Mouse (Mus musculus): ENCODE data around the gene Nfkbil1. TPM values are rescaled to one million over a fixed set of nuclear protein-coding genes. Genes with fewer than 3 reads are reported as not detected.

Gene Nfkbil1
- polyA plus RNA-seq, 2 experiments from 2014 or later, result 3.4 to 4.4 TPM

DNA sequence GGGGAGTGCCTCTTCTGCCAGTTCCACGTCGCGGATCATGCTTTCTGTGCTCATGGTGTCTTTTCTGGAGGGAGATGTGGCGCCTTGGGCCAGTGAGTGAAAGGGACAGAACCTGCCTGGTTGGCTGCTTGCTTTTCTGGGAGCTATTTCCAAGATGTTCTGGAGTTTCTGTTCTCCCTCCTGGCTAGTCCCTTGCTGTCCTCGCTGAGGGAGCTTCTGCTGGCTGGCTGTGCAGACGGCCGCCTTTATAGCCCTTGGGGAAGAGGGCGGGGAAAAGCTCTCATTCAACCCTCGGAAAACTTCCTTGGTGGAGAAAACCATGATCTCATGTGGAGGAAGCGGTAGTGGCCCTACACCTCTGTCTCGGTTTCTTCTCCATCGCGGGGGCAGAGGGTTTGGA, 33.8 kb downstream of the Nfkbil1 start, which contains the start of gene Tnf:
Gene Tnf (minus strand): TSS at position 221 of the 400 bp plus-strand sequence.
- ATAC-seq, result peak; percentile 6

DNA sequence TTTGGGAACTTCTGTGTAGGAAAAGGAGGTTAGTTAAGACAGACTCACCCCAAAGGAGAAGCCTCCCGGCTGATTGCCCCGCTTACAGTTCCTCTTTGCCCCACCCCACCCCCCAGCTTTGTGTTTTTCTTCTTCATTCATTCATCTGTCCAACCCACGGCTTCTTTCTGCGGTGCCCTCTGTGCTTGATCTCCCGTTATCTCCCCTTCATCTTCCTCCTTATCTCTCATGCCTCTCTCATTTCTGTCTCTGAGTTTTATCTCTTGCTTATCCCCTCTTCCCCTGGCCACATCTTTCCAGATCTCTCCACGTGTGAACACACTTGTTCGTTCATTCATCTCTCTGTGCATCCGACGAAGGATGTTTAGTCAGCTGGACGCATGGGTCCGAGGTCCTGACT, 34.5 kb downstream of the Nfkbil1 start:
- no peak for ATAC-seq

DNA sequence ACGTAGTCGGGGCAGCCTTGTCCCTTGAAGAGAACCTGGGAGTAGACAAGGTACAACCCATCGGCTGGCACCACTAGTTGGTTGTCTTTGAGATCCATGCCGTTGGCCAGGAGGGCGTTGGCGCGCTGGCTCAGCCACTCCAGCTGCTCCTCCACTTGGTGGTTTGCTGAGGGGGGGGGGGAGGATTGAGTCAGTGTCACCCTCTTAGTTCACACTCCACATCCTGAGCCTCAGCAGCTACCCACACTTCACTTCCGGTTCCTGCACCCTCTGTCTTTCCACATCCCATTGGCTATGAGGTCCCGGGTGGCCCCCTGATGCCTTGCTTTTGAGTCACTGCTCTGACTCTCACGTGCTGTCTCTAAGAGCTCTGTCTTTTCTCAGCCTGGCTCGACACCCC, 35.2 kb downstream of the Nfkbil1 start:
- peak; percentile 70 for ATAC-seq

DNA sequence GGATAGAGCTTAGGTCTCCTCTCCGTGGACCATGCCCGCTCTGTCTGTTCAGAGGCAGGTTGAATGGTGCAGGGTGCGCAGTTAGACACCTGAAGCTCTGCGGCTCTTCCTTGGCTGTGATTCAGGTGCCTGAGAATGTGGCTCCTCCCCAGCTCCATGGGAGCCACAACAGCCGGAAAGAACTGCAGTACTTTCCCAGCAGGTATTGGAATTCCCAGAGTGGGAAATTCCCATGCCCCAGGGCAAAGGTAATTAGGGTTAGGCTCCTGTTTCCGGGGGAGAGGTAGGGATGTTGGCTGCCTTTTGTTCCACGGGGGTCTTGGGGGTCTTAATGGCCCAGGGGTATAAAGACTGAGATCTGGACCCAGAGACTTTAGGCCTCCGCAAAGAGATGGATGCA, 36.6 kb downstream of the Nfkbil1 start:
- no peak for ATAC-seq

DNA sequence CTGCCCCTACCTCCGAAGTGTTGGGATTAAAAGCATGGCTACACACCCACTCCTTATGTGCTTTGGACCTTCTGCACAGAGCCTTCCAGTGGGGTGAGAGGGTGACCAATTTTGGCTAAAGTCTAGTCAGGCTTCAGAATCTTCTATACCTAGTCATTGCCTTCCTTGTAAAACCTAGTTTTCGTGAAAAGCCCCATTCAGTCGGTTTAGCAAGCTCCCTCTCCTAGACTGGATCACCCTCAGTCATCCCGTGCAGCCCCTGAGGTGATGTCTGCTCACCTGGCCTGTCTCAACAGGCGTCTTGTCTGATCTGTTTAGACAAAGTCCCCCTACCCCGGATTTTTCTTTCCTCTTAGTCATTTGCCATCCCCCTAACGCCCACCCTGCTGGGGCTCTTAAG, 37.6 kb downstream of the Nfkbil1 start:
- ATAC-seq, result no peak

DNA sequence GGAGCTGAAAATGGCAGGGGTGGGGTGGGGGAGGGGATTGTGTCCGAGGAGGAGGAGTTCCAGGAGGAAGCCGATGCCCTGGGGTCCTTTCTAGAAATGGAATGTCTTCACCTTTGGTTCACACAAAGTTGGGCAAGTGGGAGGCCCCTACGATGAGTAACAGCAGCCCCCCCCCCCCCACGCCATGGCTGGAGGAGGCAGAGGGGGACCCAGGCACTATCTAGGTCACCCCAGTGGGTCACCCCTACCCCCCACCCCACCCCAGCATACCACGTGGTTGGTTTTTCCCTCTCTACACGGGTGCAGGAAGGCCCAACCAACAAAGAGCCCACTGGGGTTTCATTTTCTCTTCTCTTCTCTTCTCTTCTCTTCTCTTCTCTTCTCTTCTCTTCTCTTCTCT, 38.5 kb downstream of the Nfkbil1 start:
- no peak for ATAC-seq

DNA sequence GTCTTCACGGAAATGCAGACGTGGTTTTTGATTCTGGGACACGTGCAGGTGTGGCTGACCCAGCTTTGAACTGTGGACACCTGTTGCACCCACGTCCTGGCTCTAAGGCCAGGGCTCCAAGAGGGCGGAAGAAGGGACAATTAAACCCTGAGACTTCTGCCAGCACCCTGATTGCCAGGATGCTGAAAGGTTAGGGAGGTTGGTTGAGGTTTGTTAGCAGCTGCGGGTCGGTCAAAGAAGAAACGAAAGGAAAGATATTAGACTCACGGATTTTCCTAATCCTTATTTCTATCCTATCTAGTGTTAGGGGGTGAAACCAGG, 39.3 kb downstream of the Nfkbil1 start:
- ATAC-seq, result no peak

DNA sequence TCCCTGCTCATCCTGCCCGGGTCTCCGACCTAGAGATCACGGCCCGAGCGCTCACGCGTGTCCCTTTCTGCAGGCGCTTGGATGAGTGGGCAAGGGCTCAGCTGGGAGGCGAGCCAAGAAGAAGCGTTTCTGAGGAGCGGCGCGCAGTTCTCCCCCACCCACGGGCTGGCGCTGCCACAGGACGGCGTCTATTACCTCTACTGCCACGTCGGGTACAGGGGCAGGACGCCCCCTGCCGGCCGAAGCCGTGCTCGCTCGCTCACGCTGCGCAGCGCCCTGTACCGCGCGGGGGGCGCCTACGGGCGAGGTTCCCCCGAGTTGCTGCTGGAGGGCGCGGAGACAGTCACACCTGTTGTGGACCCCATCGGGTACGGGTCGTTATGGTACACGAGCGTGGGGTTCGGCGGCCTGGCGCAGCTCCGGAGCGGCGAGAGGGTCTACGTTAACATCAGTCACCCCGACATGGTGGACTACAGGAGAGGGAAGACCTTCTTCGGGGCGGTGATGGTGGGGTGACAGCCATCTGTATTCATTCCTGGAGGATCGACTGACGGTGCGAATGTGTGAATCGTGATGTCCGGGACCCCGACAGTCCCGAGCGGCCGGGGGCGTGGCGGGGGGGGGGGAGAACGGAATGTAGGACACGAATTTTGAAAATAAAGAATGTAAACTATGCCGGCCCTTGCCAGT, 39.8 kb downstream of the Nfkbil1 start:
- ATAC-seq, result peak; percentile 30

DNA sequence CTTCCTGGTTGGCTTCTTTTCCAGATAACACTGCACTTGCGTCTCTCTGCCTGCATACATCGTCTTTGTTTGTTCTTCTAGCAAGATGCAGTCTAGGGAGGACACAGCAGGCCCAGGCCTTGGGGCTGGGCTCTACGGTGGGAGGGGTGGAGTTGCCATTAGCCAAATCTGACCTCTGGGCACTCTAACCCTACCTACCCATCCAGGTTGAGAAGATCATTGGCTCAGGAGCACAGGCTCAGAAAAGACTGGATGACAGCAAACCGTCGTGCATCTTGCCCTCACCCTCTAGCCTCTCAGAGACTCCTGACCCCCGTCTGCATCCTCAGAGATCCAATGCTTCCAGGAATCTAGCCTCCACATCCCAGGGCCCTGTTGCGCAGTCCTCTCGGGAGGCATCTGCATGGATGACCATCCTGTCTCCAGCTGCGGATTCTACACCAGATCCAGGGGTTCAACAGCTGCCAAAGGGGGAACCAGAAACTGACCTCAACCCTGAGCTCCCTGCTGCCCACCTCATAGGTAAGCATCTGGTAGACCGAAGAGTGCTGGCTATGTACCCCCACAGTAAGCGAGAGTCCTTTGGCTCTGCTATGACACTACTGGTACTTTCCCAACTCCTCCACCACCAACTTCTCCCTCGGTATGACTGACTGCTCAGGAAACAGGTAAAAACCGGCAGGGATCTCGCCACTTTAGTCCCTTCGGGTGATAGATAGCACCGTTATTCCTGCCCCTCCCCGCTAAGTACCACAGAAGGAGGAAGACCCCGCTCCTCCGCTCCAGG, 40.6 kb downstream of the Nfkbil1 start:
- no peak for ATAC-seq

DNA sequence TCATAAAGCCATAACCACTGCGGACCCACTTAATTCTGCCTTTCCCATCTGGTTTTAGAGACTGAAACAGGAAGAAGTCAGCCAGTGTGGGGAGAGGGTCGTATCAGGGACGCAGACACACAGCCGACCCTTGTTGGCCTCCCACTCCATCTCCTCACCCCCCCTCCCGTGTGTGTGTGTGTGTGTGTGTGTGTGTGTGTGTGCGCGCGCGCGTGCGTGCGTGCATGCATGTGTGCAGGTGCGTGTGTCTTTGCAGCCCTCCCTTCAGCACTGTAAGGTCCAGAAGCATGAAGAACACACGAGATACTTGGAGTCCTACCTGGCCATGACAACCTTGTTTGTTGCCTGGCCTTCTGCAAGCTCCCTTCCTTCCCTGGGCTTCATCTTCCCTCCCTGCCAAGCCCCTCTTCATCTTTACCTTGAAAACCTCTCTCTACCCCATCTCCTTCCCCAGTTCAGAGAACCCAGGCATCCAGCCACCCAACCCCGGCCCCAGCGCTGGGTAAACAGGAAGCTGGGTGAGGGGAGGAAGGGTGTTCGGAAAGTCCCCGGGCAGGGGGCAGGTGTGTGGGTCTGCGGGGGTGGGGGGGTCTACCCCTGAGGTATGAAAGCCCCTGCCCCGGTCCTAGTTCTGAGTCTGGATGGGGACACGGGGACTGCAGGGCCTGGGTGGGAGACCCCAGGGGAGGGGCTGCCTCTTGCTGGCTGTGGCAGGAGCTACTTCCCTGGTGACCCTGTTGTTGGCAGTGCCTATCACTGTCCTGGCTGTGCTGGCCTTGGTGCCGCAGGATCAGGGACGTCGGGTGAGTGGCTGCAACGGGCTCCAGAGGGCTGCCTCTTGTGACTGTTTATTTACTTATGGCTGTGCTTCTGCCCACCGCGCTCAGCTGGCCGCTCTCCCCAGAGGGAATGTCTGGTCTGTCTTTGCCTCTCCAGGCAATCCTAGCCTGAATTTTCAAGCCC, 41.4 kb downstream of the Nfkbil1 start, which contains the start of gene Ltb:
Gene Ltb (plus strand): TSS at position 559 of the 963 bp plus-strand sequence.
- peak; percentile 68 for ATAC-seq

DNA sequence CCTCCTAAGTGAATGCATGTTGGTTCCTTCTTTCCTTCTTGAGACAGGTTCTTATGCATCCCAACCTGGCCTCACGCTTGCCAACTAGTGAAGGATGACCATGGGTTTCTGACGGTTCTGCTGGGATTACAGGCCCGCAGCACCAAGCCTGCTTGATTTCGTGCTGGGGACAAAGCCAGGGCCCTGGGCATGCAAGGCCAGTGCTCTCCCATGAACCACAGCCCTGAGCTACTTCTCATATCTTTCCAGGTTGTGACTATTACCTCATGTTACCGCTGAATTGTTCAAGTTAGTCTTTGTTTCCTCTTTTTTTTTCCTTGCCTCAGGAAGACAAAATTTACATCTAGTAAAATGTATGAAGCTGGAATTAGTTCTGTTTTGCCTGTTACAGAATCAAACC, 42.7 kb downstream of the Nfkbil1 start:
- no peak for ATAC-seq

DNA sequence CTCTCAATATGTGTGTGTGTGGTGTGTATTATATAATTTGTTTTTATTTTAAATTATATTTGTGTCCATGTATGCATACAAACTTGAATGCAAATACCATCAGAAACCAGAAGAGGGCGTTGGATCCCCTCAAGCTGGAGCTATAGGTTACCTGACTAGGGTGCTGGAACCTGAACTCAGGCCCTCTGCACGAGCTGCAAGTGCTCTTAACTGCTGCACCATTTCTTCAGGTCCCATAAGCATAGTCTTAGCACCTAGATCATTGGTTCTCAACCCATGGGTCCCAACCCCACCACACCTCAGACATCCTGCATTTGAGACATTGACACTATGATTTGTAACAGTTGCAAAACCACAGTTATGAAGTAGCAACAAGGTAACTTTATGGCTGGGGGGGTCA, 43.9 kb downstream of the Nfkbil1 start:
- no peak for ATAC-seq

DNA sequence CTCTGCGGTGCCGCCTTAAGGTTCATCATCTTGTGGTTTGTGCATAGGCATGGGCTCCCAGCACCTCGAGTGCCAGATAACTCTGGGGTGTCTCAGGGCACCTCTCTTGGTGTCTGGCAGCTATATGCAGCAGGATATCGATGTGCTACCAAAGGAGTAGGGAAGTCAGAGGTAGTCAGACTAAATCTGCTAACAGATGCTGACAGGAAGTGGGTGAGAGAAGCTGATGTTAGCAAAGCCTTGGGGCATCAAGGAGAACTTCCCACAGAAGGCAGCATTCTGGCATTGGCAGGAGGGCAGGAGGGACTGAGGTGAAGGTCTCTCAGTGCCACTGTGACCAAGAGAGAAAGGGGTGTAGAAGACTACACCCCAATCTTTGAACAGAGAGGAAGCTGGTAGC, 45.5 kb downstream of the Nfkbil1 start:
- peak; percentile 64 for ATAC-seq

DNA sequence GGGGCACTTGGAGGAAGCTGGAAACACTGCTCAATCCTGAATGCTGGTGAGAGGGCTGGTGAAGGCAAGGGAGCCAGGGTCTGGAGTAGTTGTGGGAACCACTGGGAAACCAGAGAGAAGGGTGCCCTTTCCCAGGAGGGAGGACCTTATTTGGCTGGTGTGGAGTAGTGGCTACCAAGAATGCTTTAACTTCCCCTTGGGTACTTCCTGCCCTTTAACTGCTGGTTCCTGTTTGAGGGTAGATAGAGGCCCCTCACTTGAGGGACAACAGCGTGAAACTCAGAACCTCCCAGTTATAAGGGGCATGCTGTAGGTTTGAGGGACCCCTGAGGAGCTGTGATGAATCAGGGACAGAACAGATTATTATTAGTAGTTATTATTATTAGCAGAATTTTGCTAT, 46.4 kb downstream of the Nfkbil1 start:
- no peak for ATAC-seq

DNA sequence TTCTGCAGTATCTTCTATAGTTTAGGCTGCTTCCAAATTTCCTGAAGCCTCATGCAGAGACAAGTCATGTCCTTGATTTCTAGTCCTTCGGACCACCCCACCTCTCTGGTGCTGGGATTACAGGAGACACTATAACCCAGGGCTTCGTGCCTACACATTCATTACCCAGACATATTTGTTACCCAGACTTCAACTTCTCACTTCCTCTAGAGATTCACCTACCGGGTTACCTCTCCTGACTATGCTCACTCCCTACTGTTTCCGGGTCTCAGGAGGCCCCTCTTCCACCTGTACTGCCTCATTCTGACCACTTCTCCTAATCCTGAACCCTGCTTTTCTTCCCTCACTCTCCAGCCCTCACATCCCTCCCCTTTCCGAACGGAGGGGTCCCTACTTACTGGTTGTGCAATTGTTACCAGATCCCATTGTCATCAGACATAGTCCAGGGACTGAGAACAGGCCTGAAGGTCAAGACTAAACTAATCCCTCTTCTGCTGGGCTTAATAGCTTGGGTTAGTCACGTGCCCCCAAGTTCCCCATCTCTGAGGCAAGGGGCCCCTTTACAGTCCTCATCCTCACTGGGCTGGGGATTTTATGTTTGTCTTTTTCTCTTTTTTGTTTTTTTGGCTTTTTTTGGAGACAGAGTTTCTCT, 47.5 kb downstream of the Nfkbil1 start, which contains the start of gene Lst1:
Gene Lst1 (minus strand): TSS at position 481 of the 652 bp plus-strand sequence.
- ATAC-seq, result no peak

DNA sequence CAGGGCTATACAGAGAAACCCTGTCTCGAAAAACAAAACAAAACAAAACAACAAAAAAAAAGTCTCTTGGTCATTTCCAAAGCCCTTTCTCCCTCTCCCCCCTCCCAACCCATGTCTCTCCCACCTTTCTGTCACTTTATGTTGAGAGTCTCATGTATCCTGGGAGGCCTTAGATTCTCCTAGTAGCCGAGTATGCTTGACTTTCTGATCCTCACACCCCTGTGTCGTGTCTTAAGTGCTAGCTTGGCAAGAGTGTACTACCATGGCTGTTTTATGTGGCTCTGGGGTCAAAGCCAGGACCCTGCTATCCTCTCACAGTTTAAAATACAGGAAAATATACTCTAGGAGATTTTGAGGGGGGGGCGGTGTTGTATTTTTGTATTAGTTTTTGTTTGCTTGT, 48.2 kb downstream of the Nfkbil1 start:
- ATAC-seq, result no peak

DNA sequence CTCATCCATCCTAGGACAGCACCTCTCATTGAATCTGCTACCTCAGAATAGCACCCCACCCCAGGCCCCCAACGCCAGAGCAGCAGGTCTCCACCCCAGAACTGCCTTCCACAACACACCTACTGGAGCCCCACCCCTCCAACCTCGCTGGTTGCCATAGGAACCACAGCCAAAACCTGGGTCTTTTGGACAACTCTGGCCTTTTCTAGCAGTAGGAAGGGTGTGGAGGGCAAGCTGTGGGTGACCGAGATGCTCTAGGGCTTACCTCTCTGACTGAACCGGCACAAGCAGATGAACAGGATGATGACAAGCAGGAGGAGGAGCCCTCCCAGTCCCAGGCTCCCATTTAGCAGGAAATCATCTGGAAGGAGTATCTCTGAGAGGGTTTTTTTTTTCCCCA, 48.9 kb downstream of the Nfkbil1 start:
- ATAC-seq, result peak; percentile 50

DNA sequence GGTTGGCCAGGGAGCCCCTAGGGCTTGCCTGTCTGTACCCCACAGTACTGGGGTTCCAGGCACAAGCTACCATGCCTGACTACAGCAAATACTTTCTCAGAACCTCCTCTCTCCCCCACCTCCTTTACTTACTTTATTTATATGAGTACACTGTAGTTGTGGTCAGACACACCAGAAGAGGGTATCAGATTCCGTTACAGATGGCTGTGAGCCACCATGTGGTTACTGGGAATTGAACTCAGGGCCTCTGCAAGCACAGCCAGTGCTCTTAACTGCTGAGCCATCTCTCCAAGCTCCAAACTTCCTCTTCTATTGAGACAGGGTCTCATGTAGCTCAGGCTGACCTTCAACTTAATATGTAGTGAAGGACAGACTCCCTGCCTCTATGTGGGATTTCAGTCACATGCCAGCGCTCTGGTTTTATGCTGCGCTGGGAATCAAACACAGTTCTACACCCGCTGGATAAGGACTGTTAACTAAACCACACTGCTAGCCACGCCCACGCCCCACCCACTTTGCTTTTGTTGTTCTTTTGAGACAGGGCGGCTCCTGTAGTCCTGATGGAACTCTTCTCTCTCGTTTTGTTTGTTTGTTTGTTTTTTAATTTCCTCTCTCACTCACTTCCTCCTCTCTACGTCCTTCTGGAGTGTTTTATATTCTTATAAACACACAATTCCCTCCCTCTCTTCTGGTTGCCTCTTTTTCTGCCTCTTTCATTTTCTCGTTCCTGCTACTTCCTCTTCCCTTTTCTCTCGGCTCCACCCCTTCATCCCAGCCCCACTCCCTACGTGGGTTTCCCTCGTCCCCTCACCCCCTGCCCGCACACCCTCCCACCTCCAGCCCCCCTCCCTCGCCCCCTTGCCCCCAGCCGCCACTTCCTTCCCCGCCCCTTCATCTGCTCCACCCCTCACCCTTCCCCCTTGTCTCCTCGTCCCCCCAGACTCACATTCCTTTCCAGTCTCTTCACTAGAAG, 49.7 kb downstream of the Nfkbil1 start:
- peak; percentile 21 for ATAC-seq

DNA sequence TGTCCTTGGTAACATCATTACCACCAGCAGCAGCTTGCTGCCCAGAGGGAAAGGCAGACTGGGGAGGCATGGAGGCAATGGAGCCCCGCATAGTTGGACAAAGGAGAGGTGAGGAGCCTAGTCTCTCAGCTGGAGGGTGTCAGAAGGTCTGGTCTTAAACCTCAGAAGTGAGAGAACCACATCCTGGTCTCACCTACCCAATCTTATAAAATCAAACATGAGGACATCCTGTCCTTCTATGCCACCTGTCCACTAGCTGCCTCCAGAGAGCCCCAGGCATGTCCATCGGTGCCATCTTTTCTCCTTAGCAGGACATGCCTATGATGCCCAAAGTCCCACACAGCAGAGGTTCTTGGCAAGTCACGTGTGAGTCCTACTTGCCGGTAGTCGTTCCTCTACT, 55.5 kb downstream of the Nfkbil1 start:
- peak; percentile 55 for ATAC-seq

DNA sequence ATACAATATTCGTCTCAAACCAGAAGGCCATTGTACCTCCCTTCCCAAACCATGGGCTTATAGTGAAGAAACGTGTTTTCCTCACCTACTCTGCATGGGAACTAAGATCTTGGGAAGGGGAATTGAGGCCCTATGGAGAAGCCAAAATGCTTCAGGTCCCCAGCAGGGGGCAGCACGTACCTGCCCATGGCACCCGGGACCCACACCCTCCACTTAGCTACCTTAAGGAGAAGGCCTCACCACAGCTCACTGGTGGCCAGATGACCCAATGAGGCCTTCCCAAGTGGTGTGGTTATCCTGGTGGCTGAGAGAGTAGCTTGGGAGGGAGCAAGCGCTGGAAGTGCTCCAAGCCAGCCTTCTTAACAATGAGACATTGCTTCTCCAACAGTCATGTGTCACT, 57.1 kb downstream of the Nfkbil1 start:
- ATAC-seq, result no peak

DNA sequence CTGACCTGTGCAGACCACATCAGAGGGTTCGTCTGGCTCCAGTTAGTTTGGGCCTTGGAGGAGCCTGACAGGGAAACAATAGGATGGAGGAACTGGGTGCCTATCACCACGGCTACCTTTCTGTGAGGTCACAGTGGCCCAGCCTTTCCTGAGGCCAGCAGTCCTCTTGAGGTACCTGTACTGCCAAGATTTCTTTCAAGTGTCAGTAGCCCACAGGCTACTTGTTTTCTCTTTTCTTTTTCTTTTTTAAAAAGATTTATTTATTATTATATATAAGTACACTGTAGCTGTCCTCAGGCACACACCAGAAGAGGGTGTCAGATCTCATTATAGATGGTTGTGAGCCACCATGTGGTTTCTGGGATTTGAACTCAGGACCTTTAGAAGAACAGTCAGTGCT, 59.6 kb downstream of the Nfkbil1 start, which contains the start of gene Aif1:
Gene Aif1 (minus strand): TSS at position 101 of the 400 bp plus-strand sequence.
- no peak for ATAC-seq

All from activated CD4-positive, CD25-positive, alpha-beta regulatory T cell, adult 4 months (primary cell).